Mouse (Mus musculus) megakaryocyte, embryonic 14.5 days (primary cell): ENCODE results near the gene Lamb3.

ENCODE experiments used
- FLI1 ChIP-seq: IDR thresholded peaks from 2 replicates; pipeline ENCODE4 v1.6.1; 2012; ENCODE audit warnings: low read length, inconsistent platforms, mixed read lengths
- GATA1 ChIP-seq: IDR thresholded peaks from 3 replicates; pipeline ENCODE4 v1.6.1; 2012; ENCODE audit warnings: mixed read lengths, low read length, inconsistent platforms, borderline replicate concordance

DNA sequence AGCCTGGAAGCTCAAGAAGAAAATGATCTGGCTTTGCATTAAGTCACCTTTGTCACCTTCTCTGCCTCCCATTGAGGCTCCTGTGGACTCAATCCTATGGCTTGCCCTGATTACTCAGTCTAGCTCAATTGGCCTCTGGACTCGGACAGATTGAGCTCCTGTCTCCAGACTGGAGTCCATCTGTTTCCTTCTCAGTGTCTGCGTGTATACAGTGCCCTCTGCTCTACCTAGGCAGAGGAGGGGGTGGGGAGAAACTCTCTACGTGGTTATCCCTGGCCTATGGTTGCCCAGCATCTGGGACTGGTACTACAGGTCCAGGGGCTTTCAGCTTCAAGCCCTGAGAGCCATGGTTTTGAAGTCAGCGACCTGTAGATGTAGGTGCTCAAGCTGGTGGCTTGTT lies 136.4 kb downstream of the Lamb3 start:
- TF ChIP-seq GATA1 (no peak), FLI1 (no peak)
